Mouse (Mus musculus) embryonic facial prominence, embryonic 15.5 days (tissue): Measurements from ENCODE around the gene Cd86. TPM values are rescaled to one million over a fixed set of nuclear protein-coding genes. Genes with fewer than 3 reads are reported as not detected.

Experiments used
- ATAC-seq: fragments of 200-750 bp; cut with Nextera tagmentation; 2 replicates; pipeline ENCODE4 v1.8.0; 2017; ENCODE audit warnings: low read depth, moderate TSS enrichment; ENCODE audit not compliant: insufficient number of reproducible peaks, low FRiP score, low TSS enrichment
- H3K27ac ChIP-seq: fragments of 300-500 bp; sonication (generic); replicated peaks from 2 replicates; pipeline ENCODE4 v1.5.1; 2015; ENCODE audit warnings: mild to moderate bottlenecking, inconsistent platforms
- H3K27me3 ChIP-seq: fragments of 300-500 bp; sonication (generic); 2 replicates; pipeline ENCODE4 v1.6.1; 2015; ENCODE audit warnings: inconsistent platforms
- H3K36me3 ChIP-seq: fragments of 300-500 bp; sonication (generic); 2 replicates; pipeline ENCODE4 v1.6.1; 2015; ENCODE audit warnings: mild to moderate bottlenecking, inconsistent platforms
- H3K4me1 ChIP-seq: fragments of 300-500 bp; sonication (generic); 2 replicates; pipeline ENCODE4 v1.6.1; 2015; ENCODE audit warnings: inconsistent platforms
- H3K4me2 ChIP-seq: fragments of 300-500 bp; sonication (generic); replicated peaks from 2 replicates; pipeline ENCODE4 v1.6.1; 2015; ENCODE audit warnings: mild to moderate bottlenecking, inconsistent platforms
- H3K4me3 ChIP-seq: fragments of 300-500 bp; sonication (generic); replicated peaks from 2 replicates; pipeline ENCODE4 v1.5.1; 2015; ENCODE audit warnings: mild to moderate bottlenecking, inconsistent platforms
- H3K9ac ChIP-seq: fragments of 300-500 bp; sonication (generic); 2 replicates; pipeline ENCODE4 v1.6.1; 2015; ENCODE audit warnings: inconsistent platforms
- H3K9me3 ChIP-seq: fragments of 300-500 bp; sonication (generic); replicated peaks from 2 replicates; pipeline ENCODE4 v1.6.1; 2016; ENCODE audit warnings: inconsistent platforms
- WGBS: fragments of 180-500 bp; shearing (Covaris S2); methylation state at CpG from one replicate; pipeline ENCODE4 v1.1.7; 2015; 5-methylcytosine and 5-hydroxymethylcytosine counted together
- polyA plus RNA-seq: library from polyadenylated mRNA; unstranded; fragments of >200 nt; fragmentation: Nextera tagmentation; extraction: Ambion mirVana; gene quantifications from 2 replicates; pipeline ENCODE4 v1.2.1, GENCODE M21; 2015

The Cd86 gene
- 3.3 and 3.5 TPM in 2 replicates for polyA plus RNA-seq

- no peak within 1 kb of the TSS for H3K4me3 ChIP-seq
- no peaks in the 10 kb centered on the region for H3K36me3 ChIP-seq
- no peak within 1 kb of the TSS for H3K9ac ChIP-seq
- no peaks in the 10 kb centered on the region for H3K27me3 ChIP-seq
- H3K4me2 ChIP-seq, result no peak within 1 kb of the TSS
- 80% methylated on average over 13 of the region's 13 CpGs for WGBS
- no peaks in the 10 kb centered on the region for H3K4me1 ChIP-seq
- H3K27ac ChIP-seq, result no peak within 1 kb of the TSS
- no peak for ATAC-seq
- no peaks in the 10 kb centered on the region for H3K9me3 ChIP-seq
Measured at GRCm38 (mm10) chr16:36665782-36666181, at the start of gene Cd86. Gene Cd86, minus strand, starts transcription at chr16:36666081.

- Histone ChIP-seq H3K27ac (no peak overlapping the region), H3K36me3 (no peaks in the 10 kb centered on the region), H3K9me3 (no peaks in the 10 kb centered on the region), H3K4me1 (no peaks in the 10 kb centered on the region), H3K9ac (no peak overlapping the region), H3K4me2 (no peak overlapping the region), H3K4me3 (no peak overlapping the region), H3K27me3 (no peaks in the 10 kb centered on the region)
- 88% methylated on average over 12 of the region's 12 CpGs for WGBS
- no peak for ATAC-seq
Measured at GRCm38 (mm10) chr16:36711760-36712159, 45.9 kb upstream of the Cd86 start.

- no peak overlapping the region for H3K4me3 ChIP-seq
- H3K4me2 ChIP-seq, result no peak overlapping the region
- no peaks in the 10 kb centered on the region for H3K27me3 ChIP-seq
- H3K9me3 ChIP-seq, result no peaks in the 10 kb centered on the region
- no peaks in the 10 kb centered on the region for H3K36me3 ChIP-seq
- no peak overlapping the region for H3K27ac ChIP-seq
- H3K9ac ChIP-seq, result no peak overlapping the region
- no peaks in the 10 kb centered on the region for H3K4me1 ChIP-seq
- 93% methylated on average over 2 of the region's 2 CpGs for WGBS
- ATAC-seq, result no peak
Measured at GRCm38 (mm10) chr16:36710794-36711193, 44.9 kb upstream of the Cd86 start.

- ATAC-seq, result no peak
- no peaks in the 10 kb centered on the region for H3K9me3 ChIP-seq
- no peak overlapping the region for H3K27ac ChIP-seq
- no peaks in the 10 kb centered on the region for H3K36me3 ChIP-seq
- WGBS, result 90% methylated on average over 17 of the region's 17 CpGs
- no peaks in the 10 kb centered on the region for H3K4me1 ChIP-seq
- no peaks in the 10 kb centered on the region for H3K27me3 ChIP-seq
- no peak overlapping the region for H3K4me3 ChIP-seq
- H3K9ac ChIP-seq, result no peak overlapping the region
- no peak overlapping the region for H3K4me2 ChIP-seq
Measured at GRCm38 (mm10) chr16:36709405-36709804, 43.5 kb upstream of the Cd86 start.

GRCm38 (mm10) chr16:36708751-36709150, 42.9 kb upstream of the Cd86 start:
- H3K4me1 ChIP-seq, result no peaks in the 10 kb centered on the region
- H3K4me2 ChIP-seq, result no peak overlapping the region
- WGBS, result 62% methylated on average over 7 of the region's 7 CpGs
- H3K27ac ChIP-seq, result no peak overlapping the region
- no peak overlapping the region for H3K4me3 ChIP-seq
- H3K9ac ChIP-seq, result no peak overlapping the region
- no peaks in the 10 kb centered on the region for H3K27me3 ChIP-seq
- ATAC-seq, result no peak
- no peaks in the 10 kb centered on the region for H3K36me3 ChIP-seq
- no peaks in the 10 kb centered on the region for H3K9me3 ChIP-seq

GRCm38 (mm10) chr16:36707702-36708423, 42.0 kb upstream of the Cd86 start:
- no peak for ATAC-seq
- no peaks in the 10 kb centered on the region for H3K27me3 ChIP-seq
- H3K9me3 ChIP-seq, result no peaks in the 10 kb centered on the region
- no peak overlapping the region for H3K9ac ChIP-seq
- WGBS, result 69% methylated on average over 6 of the region's 6 CpGs
- H3K4me2 ChIP-seq, result no peak overlapping the region
- H3K4me1 ChIP-seq, result no peaks in the 10 kb centered on the region
- H3K36me3 ChIP-seq, result no peaks in the 10 kb centered on the region
- no peak overlapping the region for H3K4me3 ChIP-seq
- no peak overlapping the region for H3K27ac ChIP-seq

GRCm38 (mm10) chr16:36700484-36700883, 34.6 kb upstream of the Cd86 start:
- Histone ChIP-seq H3K4me1 (no peaks in the 10 kb centered on the region), H3K27ac (no peak overlapping the region), H3K9me3 (no peaks in the 10 kb centered on the region), H3K36me3 (no peaks in the 10 kb centered on the region), H3K4me2 (no peak overlapping the region), H3K27me3 (no peaks in the 10 kb centered on the region), H3K4me3 (no peak overlapping the region), H3K9ac (no peak overlapping the region)
- no peak for ATAC-seq
- WGBS, result 89% methylated on average over 2 of the region's 2 CpGs

- Histone ChIP-seq H3K36me3 (no peaks in the 10 kb centered on the region), H3K9me3 (no peaks in the 10 kb centered on the region), H3K4me1 (peaks cover 8% of the 10 kb centered on the region), H3K4me2 (no peak overlapping the region), H3K27me3 (peaks cover 8% of the 10 kb centered on the region), H3K4me3 (no peak overlapping the region), H3K9ac (no peak overlapping the region), H3K27ac (no peak overlapping the region)
- 82% methylated on average over 8 of the region's 8 CpGs for WGBS
- no peak for ATAC-seq
Measured at GRCm38 (mm10) chr16:36697331-36697730, 31.4 kb upstream of the Cd86 start.

- Histone ChIP-seq H3K9ac (no peak overlapping the region), H3K4me2 (peak overlapping the region; percentile 65; the same call in 1 of the 2 replicates), H3K27me3 (peaks cover 8% of the 10 kb centered on the region), H3K36me3 (no peaks in the 10 kb centered on the region), H3K27ac (no peak overlapping the region), H3K9me3 (no peaks in the 10 kb centered on the region), H3K4me3 (peak overlapping the region; percentile 46), H3K4me1 (peaks cover 8% of the 10 kb centered on the region)
- no peak for ATAC-seq
- 40% methylated on average over 9 of the region's 9 CpGs for WGBS
Measured at GRCm38 (mm10) chr16:36694798-36695290, 29.0 kb upstream of the Cd86 start.

- Histone ChIP-seq H3K4me1 (peaks cover 8% of the 10 kb centered on the region), H3K9me3 (no peaks in the 10 kb centered on the region), H3K9ac (no peak within 1 kb of the TSS), H3K4me3 (peak within 1 kb of the TSS; percentile 46), H3K27me3 (peaks cover 8% of the 10 kb centered on the region), H3K4me2 (peak within 1 kb of the TSS; percentile 65), H3K36me3 (no peaks in the 10 kb centered on the region), H3K27ac (no peak within 1 kb of the TSS; the same call in 1 of the 2 replicates)
- WGBS, result under 1% methylated on average over 40 of the region's 40 CpGs
- ATAC-seq, result peak; percentile 74; the same call in 1 of the 2 replicates
Measured at GRCm38 (mm10) chr16:36693818-36694413, 28.0 kb upstream of the Cd86 start, which contains the start of gene Ildr1. Gene Ildr1, plus strand, starts transcription at chr16:36693978.

GRCm38 (mm10) chr16:36691484-36691883, 25.6 kb upstream of the Cd86 start:
- Histone ChIP-seq H3K9ac (no peak overlapping the region), H3K9me3 (no peaks in the 10 kb centered on the region), H3K27me3 (peaks cover 8% of the 10 kb centered on the region), H3K27ac (no peak overlapping the region), H3K4me3 (no peak overlapping the region), H3K36me3 (no peaks in the 10 kb centered on the region), H3K4me1 (peaks cover 8% of the 10 kb centered on the region), H3K4me2 (no peak overlapping the region)
- 56% methylated on average over 3 of the region's 3 CpGs for WGBS
- ATAC-seq, result no peak
